Mouse (Mus musculus): Measurements from ENCODE around the gene Clip2.
"Not testable (repeated sequence)": the region's sequence is repeated elsewhere in the genome, so short reads cannot be mapped to it uniquely, and the experiment has no call there.

Clip2 gene

DNA sequence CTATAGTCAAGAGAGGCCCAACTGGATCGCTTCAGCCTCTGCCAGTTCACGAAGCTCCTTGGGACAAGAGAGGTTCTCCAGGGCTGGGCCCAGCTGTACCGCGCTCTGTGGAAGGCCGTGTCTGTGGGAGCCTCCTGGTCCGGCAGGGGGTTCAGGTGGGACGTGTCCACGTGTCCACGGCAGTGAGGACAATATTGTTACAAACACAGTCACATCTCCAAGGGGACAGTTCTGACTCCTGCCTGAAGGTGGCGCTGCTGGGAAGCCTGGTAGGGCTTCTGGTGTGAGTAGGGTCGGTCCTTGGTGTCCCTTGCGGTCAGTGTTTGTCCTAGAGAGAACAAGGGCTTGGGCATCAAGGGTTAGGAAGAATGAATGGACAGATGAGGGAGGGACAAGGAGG is 61.8 kb downstream of the Clip2 start:
- DNase-seq (ENCODE audit: extremely low spot score), result no peak

DNA sequence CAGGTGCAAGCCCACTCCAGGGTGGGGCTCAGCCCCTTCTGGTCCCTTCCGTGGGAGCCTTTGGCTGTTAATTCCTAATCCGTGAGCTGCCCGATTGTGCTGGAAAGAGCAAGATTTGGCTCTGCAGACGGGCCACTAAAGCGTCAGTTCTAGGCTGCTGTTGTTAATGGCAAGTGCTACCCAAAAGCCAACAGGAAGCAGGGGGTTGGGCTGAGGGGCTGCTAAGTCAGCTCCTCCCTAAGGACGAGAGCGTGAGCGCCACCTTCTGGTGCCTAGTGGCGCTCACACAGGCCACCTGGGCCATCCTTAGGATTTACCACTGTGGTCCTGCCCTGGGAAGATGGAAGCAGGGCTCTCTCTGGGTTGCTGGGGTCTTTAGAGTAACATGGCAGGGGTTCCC is 62.7 kb downstream of the Clip2 start:
- DNase-seq (ENCODE audit: extremely low spot score), result peak; percentile 58

DNA sequence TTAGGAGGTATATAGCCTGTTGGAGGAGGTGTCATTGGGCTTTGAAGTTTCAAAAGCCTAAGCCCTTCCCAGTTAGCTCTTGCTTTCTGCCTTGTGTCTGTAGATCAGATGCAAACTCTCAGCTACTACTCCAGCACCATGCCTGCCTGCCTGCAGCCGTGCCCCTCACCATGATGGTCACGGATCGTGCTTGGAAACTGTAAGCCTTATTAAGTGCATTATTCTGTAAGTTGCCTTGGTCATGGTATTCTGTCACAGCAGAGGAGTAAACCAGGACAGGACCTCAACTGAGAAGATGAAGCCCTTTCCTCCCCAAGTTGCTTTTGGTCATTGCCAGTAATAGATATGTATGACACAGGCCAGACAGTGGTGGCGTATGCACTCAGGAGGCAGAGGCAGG is 63.6 kb downstream of the Clip2 start:
- DNase-seq (ENCODE audit: extremely low spot score), result no peak

DNA sequence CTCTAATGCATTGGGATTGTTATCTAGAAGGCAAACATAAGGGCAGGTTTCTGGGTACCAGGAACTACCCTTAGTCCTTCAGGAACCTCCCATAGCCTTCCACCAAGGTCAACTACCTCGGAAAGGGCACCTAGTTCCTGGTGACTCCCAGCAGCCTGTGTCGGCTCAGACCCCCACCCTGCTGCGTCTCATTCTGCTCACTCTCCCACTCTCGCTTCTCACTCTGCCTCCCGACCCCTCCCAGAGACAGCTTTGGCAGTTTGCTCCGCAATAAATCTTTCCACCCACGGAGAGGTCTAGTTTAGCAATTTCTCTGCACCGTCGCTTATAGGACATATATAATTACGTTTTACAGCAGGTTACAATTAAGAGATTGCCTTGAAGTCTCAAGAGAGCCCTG is 64.2 kb downstream of the Clip2 start:
- no peak for DNase-seq (ENCODE audit: extremely low spot score)

DNA sequence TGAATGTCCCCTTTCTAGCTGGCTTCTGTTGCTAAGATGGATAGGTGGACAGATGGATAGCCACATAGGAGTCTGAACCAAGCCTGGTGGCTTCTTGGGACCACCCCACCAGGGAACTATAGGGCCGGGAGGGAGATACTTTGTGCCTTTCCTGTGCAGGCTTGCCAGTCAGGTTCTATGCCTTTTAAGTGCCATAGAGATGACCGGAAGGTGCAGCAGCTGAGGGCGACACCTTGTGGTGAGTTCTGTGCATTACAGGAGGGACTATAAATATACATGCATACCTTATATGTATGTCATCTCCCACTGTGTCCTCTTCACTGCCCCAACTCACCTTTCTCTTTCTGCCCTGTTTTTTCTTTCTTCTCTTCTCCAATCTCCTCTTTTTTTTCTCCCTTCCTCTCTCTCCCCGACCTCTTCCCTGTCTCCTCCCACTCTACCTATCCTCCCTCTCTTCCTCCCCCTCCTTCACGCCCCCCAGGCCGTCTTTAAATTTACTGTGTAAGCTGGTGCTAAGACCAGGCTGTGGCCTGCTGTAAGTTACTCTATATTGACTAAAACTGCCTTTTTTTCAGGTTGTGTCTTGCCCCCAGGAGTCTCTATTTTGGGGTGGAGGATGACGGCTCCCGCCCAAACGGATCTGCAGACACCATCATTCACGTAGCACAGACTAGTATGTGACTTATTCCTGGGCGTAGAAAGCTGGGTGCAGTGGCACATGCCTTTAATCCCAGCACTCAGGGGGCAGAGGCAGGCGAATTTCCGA is 66.2 kb downstream of the Clip2 start:
- peak; percentile 85 for DNase-seq (ENCODE audit: extremely low spot score)

DNA sequence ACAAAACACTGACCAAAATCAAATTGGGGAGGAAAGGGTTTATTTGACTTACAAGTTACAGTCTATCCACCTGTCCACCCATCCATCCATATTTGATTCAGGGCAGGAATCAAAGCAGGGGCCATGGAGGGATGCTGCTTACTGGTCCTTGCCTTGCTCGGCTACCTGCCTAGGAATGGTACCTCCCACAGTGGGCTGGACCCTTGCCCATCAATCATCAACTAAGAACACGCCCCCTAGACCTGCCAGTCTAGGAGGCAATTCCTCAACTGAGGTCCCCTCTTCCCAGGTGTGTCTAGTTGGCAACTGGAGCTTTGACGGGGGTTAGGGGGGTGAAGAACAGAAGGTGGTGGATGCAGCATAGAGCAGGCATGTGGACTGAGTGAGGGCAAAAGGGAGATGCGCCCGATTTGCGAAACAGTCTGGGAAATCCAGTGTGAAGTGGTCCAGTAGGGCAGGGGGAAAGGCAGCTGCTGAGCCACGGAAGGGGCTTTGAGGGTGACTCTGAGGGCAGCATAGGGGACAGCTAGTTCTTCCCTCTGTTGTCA is 67.0 kb downstream of the Clip2 start:
- no peak for DNase-seq (ENCODE audit: extremely low spot score)

DNA sequence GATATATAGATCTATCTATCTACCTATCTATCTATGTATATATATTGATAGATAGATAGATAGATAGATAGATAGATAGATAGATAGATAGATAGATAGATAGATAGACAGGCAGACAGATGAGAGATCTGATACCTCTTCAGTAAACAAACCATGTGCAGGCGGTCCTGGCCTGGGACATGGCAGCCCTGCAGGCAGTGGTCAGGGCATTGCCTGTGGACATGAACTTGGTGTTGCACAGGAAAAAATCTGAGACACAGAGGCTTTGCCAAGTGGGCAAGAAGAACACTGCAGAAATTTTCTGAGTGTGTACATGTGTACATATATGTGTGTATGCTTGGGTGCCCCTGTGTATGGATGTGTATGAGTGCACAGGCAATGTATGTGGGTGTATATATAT is 68.9 kb downstream of the Clip2 start:
- DNase-seq (ENCODE audit: extremely low spot score), result no peak

DNA sequence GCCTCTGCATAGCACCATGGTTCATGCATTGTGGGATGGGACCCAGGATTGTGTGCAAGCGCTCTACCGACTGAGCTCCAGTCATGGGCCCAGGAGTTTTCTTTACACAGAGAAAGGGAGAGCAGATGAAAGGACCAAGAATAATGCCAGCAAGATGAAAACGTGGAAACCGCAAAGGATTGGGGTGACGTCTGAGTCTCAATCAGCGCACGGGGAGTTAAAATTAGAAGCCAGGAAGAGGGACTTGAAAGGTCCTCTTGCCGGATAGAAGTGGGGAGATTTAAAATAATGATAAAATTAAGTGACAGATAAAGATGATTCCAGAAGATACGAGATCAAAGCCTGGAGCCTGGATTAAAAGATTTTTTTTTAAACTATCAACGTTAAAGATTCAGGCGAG is 69.9 kb downstream of the Clip2 start:
- no peak for DNase-seq (ENCODE audit: extremely low spot score)

DNA sequence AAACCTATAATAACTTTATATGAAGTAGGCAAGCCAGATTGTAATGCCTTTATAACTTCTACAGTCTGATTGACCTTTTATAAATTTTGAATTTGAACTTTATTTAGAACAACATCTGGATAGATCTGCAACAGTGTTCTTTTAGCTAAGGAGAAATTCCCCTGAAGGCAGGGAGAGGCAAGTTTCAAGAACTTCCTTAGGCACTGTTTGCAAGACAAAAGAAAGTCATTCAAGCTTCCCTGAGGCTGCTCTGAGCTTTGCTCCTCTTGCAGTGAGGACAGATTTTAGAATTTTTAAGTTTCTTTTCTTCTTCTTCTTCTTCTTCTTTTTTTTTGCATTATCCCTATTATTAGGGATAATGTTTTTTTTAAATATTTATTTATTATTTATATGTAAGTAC is 73.3 kb downstream of the Clip2 start:
- DNase-seq (ENCODE audit: extremely low spot score), result not testable (repeated sequence)

DNA sequence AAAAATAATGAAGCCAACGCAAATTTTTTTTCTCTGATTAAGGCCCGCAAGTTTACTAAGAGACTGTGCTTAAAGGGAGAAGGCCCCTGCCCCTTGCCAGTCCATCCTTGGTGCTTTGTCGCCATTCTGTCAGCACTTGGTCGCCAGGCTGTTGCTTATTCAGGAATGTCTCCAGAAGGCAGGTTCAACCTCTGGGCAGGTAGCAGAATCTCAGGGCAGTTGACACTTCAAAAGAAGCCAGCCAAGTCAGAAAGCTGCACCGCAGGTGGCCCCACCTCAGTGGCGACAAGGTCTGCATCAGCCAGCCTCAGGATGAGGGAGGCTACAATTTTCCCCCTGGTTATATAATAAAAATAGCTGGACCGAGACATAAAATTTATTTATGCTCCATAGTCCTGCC is 76.5 kb downstream of the Clip2 start:
- DNase-seq (ENCODE audit: extremely low spot score), result not testable (repeated sequence)

DNA sequence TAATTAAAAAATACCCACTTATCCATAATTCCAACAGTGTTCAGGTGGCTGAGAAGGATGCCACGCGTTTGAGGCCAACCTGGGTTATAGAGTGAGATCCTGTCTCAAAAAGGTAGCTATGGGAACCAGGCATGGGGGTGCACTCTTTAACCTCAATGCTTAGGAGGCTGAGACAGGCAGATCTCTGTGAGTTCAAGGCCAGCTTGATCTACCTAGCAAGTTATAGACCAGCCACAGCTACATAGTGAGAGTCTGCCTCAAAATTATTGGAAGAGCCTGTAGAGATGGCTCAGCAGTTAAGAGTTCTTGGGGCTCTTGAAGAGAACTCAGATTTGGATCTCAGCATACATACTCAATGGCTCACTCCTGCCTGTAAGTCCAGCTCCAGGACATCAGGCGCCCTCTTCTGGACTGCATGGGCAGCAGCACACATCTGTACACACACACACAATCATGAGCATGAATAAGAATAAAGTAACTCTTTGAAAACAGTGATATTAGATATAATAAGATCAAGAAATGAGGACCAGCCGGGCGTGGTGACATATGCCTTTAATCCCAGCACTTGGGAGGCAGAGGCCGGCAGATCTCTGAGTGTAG is 77.1 kb downstream of the Clip2 start:
- no peak for DNase-seq (ENCODE audit: extremely low spot score)

DNA sequence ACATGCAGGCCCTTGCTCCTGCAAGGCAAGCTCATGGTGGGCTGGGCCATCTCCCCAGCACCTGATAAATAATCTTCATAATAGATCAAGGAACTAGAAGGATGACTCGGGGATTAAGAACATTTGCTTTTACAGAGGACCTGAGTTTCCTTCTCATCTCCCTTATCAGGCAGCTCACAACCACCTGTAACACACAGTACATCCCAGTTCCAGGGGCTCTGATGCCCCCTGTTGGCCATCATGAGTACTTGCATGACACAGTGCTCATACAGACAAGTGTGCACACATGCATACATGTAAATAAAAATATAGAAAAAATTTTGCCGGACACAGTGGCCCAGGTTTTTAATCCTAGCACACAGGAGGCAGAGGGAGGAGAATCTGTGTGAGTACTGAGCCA is 78.3 kb downstream of the Clip2 start:
- no peak for DNase-seq (ENCODE audit: extremely low spot score)

DNA sequence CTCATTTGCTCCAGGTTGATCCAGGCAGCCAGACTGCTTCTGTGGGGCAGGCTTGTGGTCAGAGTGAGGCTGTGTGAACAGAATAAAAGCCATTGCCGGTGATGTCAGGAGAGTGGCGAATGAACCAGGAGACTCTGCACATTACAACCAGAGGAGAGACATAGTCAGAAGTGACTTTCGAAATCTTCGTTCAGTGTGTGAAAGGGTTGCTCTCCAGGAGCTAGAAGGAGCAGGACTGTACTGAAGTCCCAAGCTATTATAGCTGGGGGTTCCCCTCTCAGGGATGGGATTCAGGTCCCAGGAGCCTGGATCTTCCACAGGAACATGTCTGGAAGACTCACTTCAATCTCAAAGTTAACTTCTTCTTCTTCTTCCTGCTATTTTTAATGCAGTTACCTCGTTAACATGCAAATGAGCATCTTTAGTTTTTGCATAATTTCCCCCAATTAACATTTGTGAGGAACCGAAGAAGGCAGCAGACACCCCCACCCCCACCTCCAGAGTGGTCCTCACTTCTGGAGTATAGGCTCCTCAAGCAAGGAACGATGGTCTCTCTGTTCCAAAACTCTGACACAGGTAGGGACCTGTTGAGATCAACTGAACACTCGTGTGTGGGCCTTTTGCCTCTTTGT is 81.6 kb downstream of the Clip2 start:
- DNase-seq (ENCODE audit: extremely low spot score), result no peak

DNA sequence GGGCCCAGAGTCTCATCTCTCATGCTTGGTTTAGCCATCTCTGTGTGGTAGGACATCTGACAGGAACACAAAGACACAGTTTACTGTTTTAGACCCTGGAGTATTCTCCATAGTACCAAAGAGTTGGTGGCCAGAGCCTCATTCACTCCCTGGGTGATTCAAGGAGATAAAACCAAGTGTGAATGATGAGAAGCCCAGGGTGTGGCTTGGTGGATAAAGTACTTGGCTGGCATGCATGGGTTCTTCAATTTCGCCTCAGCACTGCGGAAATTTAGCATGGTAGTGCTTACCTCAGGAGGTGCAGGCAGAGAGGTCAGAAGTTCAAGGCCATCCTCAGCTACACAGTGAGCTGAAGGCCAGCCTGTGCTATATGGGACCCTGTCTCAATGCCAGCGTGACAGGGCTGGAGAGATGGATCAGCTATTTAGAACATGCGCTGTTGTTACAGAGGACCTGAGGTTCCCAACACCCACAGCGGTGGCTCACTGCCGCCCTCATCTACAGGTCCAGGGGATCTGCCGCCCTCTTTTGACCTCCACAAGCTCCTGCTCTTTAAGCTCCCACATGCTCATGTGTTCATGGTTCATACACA is 82.6 kb downstream of the Clip2 start:
- no peak for DNase-seq (ENCODE audit: extremely low spot score)

DNA sequence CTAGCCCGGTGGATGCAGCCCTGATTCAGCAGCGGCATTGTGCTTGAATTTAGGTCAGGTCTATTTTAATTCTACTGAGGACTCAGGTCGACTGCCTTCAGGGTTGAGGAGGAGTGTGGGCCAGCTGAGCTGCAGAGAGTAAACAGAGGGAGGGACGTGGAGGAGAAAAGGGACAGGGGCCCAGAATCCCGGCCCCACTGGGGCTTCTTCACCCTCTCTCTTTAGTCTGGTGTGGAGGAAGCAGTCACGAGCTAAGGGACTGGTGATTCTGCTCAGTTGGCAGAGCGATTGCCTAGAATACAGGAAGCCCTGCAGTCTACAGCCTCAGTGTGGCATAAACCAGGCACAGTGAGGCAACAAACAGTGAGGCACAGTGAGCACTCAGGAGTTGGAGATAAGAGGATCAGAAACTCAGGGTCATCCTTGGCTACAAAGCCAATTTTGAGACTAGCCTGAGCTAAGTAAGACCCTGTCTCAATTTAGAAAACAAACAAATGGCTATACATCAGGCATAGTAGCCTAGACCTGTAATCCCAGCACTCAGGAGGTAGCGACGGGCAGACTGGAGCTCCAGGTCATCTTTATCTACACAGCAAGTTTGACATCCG is 84.0 kb downstream of the Clip2 start:
- no peak for DNase-seq (ENCODE audit: extremely low spot score)

DNA sequence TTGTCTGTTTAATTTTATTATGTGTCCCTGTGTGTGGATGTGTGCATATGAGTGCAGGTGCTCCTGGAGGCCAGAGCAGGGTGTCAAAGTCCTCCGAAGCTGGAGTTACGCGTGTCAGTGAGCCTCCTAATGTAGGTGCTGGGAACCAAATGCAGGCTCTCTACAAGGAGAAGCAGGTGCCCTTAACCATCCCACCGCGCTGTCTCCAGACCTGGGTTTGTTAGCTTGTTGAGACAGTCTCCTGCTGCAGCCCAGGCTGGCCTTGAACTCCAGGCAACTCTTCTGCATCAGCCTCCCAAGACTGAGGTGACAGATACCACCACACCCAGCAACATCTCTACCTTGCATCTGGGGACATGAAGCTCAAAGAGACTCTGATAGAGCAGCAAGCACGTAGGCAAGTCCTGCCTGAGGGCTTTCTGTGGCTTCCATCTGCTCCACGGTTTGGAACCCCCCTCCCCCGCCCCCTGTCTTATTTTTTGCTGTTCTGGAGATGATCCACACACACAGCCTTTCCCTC is 85.1 kb downstream of the Clip2 start:
- DNase-seq (ENCODE audit: extremely low spot score), result no peak

DNA sequence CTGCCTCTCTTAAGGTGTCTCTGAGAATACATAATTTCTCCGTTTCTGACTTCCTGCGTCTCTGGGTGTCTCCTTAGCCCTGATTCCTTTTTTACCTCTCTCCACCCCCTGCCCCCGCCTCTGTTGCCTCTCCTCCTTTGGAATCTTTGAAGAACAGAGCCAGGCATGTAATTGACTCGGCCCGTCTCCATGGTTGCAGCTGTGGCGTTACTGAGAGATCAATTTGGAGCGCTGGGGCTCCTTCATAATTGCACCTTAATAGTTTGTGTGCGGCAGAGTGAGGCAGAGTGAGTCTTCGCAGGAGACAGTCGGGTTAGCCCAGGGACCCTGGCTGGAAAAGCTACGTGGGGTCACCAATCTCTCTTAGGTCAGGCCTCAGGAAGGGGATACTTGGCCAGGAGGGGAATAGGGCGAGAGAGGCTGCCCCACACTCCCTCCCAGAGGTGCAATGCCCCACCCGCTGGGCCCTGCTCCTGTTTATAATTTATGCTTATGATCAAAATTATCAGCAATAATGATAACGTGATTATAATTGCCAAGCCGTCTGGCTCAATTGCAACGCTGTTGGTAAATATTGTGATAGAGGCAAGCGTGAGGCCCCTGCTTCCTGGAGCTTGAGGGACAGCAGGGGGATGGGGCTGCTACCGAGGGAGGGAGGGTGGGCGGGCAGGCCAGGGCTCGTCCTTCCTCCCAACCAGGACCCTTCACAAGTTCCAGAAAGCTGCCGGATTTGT is 85.8 kb downstream of the Clip2 start:
- DNase-seq (ENCODE audit: extremely low spot score), result no peak

DNA sequence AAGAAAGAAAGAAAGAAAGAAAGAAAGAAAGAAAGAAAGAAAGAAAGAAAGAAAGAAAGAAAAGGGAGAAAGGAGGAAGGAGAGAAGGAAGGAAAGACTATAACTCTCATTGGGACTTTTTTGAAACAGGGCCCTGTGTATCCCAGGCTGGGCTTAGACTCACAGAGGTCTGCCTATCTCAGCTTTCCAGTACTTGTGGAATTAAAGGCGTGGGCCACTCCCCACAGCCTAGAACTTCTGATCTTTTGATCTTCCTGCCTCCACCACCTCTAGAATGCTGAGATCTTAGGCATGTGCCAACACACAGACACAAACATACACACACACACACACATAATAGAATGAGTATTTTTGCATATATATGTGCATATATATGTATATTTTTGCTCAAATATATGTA is 87.0 kb downstream of the Clip2 start:
- no peak for DNase-seq (ENCODE audit: extremely low spot score)

DNA sequence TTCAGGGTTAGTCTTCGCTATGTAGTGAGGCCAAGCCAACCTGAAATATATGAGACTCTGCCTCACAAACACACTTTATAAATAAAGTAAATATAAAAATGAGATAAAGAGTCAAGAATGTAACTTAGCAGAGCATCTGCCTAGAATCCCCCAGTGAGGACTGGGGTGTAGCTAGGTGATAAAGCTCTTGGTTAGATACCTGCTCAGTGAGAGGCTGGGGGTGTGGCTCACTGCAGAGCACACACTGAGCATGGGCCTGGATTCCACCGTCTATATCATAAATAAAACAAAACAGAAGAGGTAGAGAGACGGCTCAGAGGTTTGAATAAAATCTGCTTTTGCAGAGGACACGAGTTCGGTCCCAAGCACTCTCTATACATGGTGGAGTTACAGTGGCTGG is 88.0 kb downstream of the Clip2 start:
- no peak for DNase-seq (ENCODE audit: extremely low spot score)

DNA sequence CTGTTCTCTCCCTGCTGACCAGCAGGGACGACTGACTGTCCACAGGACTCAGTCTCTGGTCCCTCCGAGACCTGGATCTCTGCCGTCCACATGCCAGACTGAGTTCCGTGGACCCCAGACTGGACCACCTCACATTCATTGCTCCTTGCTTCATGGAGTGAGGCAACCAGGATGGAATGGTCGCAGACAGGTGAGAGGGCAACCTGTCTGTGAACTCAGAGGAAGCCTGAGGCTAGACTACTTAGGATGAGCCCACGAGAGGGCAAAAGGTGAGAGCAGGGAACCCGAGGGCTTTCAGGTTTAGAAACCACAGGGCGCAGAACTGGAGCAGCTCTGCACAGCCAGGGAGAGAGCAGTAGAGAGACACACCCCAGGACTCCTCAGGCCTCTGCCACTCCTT is 89.5 kb downstream of the Clip2 start:
- DNase-seq (ENCODE audit: extremely low spot score), result no peak

DNA sequence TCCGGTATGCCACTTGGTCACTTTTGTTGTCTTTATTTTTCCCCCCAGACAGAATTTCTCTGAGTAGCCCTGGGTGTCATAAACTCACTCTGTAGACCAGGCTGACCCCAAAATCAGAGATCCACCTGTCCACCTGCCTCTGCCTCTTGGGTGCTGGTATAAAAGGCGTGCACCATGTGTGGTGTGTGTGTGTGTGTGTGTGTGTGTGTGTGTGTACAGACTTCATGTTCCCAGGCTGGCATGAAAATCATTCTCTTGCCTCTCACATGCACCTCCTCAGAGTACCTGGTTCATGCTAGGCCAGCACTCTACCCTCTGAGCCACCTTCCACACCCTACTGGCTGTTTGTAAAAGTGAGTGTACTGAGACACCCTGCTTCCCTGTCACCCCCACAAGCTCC is 89.9 kb downstream of the Clip2 start:
- no peak for DNase-seq (ENCODE audit: extremely low spot score)
